Mouse (Mus musculus): ENCODE measurements around the gene Dnajc27. TPM values are rescaled to one million over a fixed set of nuclear protein-coding genes. Genes with fewer than 3 reads are reported as not detected.

The Dnajc27 gene
- polyA plus RNA-seq (2015; fragmentation: Nextera tagmentation; extraction: Ambion mirVana) = 13.1 and 13.7 TPM in 2 replicates

DNA sequence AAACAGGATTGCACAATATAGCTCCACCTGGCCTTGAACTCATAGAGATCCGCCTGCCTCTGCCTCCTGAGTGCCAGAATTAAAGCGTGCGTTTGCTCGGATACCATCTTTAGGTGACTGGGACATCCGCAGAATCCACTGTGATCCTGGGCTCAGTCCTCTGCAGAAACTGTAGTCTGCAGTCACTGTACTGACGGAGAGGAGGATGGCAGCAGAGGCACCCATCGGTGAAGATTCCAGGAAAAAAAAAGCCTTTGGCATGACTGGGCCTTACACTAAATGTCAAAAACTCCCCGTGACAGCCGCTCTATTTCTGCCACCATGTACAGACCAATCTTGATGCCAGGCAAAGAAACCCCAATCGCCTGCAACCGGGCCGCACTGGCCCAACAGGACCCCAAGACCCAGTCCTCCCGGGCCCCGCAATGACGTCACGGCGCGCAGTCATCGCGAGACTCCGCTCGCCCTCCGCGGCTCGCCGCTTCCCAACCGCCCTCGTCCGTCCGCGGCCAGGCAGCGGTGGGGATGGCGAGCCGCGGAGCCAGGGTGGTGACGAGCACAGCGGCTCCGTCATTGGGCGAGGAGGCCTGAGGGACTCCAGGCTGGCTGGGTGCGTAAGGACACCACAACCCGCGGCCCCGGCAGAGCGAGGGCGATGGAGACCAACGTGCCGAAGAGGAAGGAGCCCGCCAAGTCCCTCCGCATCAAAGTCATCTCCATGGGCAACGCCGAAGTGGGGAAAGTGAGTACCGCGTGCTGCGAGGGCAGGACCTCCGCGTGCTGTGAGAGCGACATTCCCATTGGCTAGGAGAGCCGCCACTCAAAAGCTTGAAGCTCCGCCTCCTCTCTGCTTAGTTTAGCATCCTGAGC, at the start of gene Dnajc27:
Gene Dnajc27 (plus strand): TSS at position 452 of the 870 bp plus-strand sequence.
- H3K9ac ChIP-seq = peak within 1 kb of the TSS; percentile 83
- peak; percentile 97 for ATAC-seq (ENCODE audit: low read depth)
- 4% methylated on average over 59 of the region's 59 CpGs for WGBS

GRCm38 (mm10) chr12:4036157-4036556, 46.2 kb upstream of the Dnajc27 start:
- H3K4me2 ChIP-seq = peak overlapping the region; percentile 80
- peaks cover 28% of the 10 kb centered on the region for H3K4me1 ChIP-seq (replicated peaks)
- no peaks in the 10 kb centered on the region for H3K36me3 ChIP-seq
- no peak overlapping the region for H3K27ac ChIP-seq (replicated peaks)
- WGBS = 86% methylated on average over 5 of the region's 5 CpGs
- H3K9me3 ChIP-seq = no peaks in the 10 kb centered on the region
- H3K9ac ChIP-seq = no peak overlapping the region
- no peak overlapping the region; the same call in 1 of the 2 replicates for H3K4me3 ChIP-seq
- no peaks in the 10 kb centered on the region for H3K27me3 ChIP-seq
- no peak for ATAC-seq (ENCODE audit: low read depth)

More for the DNA sequence above, at the start of gene Dnajc27:
- peaks cover 19% of the 10 kb centered on the region for H3K4me1 ChIP-seq (replicated peaks)
- no peaks in the 10 kb centered on the region for H3K9me3 ChIP-seq
- peak within 1 kb of the TSS; percentile 97 for H3K27ac ChIP-seq (replicated peaks)
- peak within 1 kb of the TSS; percentile 60 for H3K4me2 ChIP-seq
- H3K36me3 ChIP-seq = peaks cover 16% of the 10 kb centered on the region
- H3K4me3 ChIP-seq = peak within 1 kb of the TSS; percentile 58
- H3K27me3 ChIP-seq = no peaks in the 10 kb centered on the region

DNA sequence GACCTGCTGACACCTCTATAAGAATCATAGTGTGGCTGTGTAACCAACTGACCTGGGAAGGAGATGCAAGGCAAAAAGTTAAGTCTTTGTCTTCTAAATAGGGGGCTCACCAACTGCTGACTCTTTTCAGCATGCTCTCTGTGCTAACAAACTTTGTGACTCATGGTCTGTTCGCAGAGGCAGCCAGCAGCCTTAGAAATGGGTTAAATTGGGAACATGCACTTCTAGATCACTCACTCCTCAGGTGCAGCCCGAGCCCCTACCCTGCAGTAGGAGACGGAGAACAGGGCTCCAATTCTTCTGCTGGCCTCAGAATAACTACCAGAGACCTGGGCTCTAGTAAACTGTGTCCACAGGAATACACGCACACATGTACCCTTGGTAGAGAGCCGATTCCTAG, 44.9 kb upstream of the Dnajc27 start:
- Histone ChIP-seq H3K4me3 (peak overlapping the region; percentile 71), H3K27me3 (no peaks in the 10 kb centered on the region), H3K9ac (peak overlapping the region; percentile 83), H3K4me1 (replicated peaks) (peaks cover 28% of the 10 kb centered on the region), H3K27ac (replicated peaks) (peak overlapping the region; percentile 87; the same call in 1 of the 2 replicates), H3K36me3 (no peaks in the 10 kb centered on the region), H3K4me2 (peak overlapping the region; percentile 80), H3K9me3 (no peaks in the 10 kb centered on the region)
- 13% methylated on average over 5 of the region's 5 CpGs for WGBS
- ATAC-seq (ENCODE audit: low read depth) = peak; percentile 6; the same call in 1 of the 2 replicates

DNA sequence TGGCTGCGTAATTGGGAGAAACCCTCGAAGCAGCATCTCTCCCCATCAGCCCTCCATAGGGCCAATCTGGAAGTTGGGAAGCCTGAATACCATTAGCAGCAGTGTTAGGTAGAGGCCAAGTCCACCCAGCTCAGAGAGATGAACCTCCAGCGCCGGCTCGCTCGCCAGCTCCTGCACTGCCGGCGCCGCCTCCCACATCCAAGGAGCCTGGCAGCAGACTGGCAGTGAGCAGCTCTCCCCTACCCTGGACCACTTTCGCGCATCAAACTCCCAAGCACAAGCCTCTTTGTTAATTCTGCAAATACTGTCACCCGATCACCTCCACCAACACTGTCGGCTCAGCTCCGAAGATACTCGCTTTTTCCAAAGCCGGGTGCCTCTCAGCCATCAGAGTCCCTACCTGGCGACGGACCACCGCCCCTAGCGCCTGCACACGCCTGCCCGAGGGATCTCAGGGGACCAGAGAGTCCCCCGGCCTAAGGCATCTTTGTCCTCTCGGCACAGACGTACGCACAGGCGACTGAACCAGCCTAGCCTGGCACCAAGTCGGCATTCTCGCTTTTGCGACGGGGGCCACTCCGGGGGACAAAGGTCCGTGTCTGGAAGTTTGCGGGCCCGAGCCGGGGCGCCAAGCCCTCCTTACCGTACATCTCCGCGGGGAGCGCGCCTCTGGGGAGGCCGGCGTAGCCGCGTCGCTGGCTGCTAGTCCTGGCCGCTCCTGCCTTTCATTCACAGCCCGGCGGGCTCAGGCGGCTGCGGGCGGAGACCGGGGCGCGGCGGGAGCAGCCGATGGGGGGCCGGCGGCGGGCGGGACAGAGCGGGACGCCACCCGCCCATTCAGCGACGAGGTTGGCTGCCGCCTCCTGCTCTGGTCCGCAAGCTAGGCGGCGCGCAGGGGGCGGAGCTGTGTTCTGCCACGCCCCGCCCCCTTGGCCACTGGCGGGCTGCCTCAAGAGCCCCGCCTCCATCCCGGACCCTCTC, 44.0 kb upstream of the Dnajc27 start, which contains the start of gene Efr3b:
Gene Efr3b (minus strand): TSS at position 855 of the 981 bp plus-strand sequence.
- Histone ChIP-seq H3K36me3 (no peaks in the 10 kb centered on the region), H3K4me2 (peak within 1 kb of the TSS; percentile 80), H3K4me1 (replicated peaks) (peaks cover 28% of the 10 kb centered on the region), H3K9me3 (no peaks in the 10 kb centered on the region), H3K27me3 (no peaks in the 10 kb centered on the region), H3K4me3 (peak within 1 kb of the TSS; percentile 71), H3K27ac (replicated peaks) (peak within 1 kb of the TSS; percentile 87), H3K9ac (peak within 1 kb of the TSS; percentile 83)
- under 1% methylated on average over 77 of the region's 78 CpGs for WGBS
- peak; percentile 95 for ATAC-seq (ENCODE audit: low read depth)

- Histone ChIP-seq H3K9me3 (no peaks in the 10 kb centered on the region), H3K27me3 (no peaks in the 10 kb centered on the region), H3K27ac (replicated peaks) (no peak overlapping the region), H3K36me3 (no peaks in the 10 kb centered on the region), H3K4me1 (replicated peaks) (peaks cover 28% of the 10 kb centered on the region), H3K4me2 (peak overlapping the region; percentile 80), H3K9ac (peak overlapping the region; percentile 83), H3K4me3 (peak overlapping the region; percentile 71)
- ATAC-seq (ENCODE audit: low read depth) = no peak; the same call in 1 of the 2 replicates
- 1% methylated on average over 13 of the region's 13 CpGs for WGBS
Measured at GRCm38 (mm10) chr12:4039046-4039445, 43.3 kb upstream of the Dnajc27 start.

DNA sequence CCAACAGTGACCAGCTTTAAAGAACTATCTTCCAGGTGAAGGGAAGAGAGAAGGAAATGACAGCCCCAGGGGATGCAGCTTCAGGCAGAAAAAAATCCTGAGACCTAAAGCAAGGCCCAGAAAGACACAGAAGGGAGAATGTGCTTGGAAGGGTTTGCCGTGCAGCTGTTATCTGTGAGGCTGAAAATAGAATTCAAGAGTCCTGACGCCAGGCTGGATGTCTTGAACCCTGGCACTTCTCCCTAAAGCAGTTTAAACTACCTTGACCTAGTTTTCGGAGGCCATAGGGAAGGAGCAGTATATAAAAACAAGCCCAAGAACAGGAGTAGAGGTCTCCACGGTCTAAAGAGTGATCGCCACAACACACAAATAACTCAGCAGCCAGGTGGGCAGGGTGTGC, 40.0 kb upstream of the Dnajc27 start:
- Histone ChIP-seq H3K9me3 (no peaks in the 10 kb centered on the region), H3K27ac (replicated peaks) (no peak overlapping the region), H3K4me1 (replicated peaks) (peaks cover 10% of the 10 kb centered on the region), H3K9ac (no peak overlapping the region), H3K27me3 (no peaks in the 10 kb centered on the region), H3K4me2 (no peak overlapping the region), H3K4me3 (no peak overlapping the region), H3K36me3 (no peaks in the 10 kb centered on the region)
- 77% methylated on average over 5 of the region's 5 CpGs for WGBS
- ATAC-seq (ENCODE audit: low read depth) = no peak

GRCm38 (mm10) chr12:4045992-4046391, 36.4 kb upstream of the Dnajc27 start:
- no peaks in the 10 kb centered on the region for H3K36me3 ChIP-seq
- WGBS = 92% methylated on average over 1 of the region's 1 CpGs
- no peaks in the 10 kb centered on the region for H3K4me1 ChIP-seq (replicated peaks)
- no peak overlapping the region for H3K9ac ChIP-seq
- no peak for ATAC-seq (ENCODE audit: low read depth)
- H3K4me3 ChIP-seq = no peak overlapping the region
- H3K27me3 ChIP-seq = no peaks in the 10 kb centered on the region
- H3K9me3 ChIP-seq = no peaks in the 10 kb centered on the region
- no peak overlapping the region for H3K4me2 ChIP-seq
- no peak overlapping the region for H3K27ac ChIP-seq (replicated peaks)

DNA sequence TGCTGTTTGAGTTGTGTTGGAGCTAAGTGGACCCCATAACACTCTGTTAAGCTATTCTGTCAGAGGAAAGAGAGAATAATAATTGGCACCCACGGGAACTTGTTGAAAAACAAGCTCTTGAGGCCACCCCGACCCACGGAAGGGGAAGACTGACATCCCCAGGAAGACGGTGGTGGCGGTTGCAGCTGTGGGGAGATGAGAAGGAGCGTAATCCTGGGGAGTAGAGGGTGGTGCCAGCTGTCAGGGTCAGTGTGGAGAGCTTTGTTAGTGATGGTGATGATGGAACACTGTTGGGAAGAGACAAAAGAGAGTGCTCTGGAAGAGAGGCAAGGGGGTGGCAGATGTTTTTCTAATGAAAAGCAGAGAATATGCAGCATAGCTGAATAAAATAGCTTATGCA, 34.4 kb upstream of the Dnajc27 start:
- no peaks in the 10 kb centered on the region for H3K27me3 ChIP-seq
- 59% methylated on average over 6 of the region's 6 CpGs for WGBS
- H3K9ac ChIP-seq = no peak overlapping the region
- no peaks in the 10 kb centered on the region for H3K4me1 ChIP-seq (replicated peaks)
- no peak for ATAC-seq (ENCODE audit: low read depth)
- H3K4me2 ChIP-seq = no peak overlapping the region
- H3K4me3 ChIP-seq = no peak overlapping the region
- H3K27ac ChIP-seq (replicated peaks) = no peak overlapping the region
- no peaks in the 10 kb centered on the region for H3K36me3 ChIP-seq
- no peaks in the 10 kb centered on the region for H3K9me3 ChIP-seq

GRCm38 (mm10) chr12:4050861-4051425, 31.4 kb upstream of the Dnajc27 start:
- no peaks in the 10 kb centered on the region for H3K36me3 ChIP-seq
- H3K27me3 ChIP-seq = no peaks in the 10 kb centered on the region
- no peak overlapping the region for H3K27ac ChIP-seq (replicated peaks)
- no peaks in the 10 kb centered on the region for H3K9me3 ChIP-seq
- H3K4me2 ChIP-seq = no peak overlapping the region
- H3K9ac ChIP-seq = no peak overlapping the region
- WGBS = 64% methylated on average over 9 of the region's 9 CpGs
- ATAC-seq (ENCODE audit: low read depth) = no peak
- no peak overlapping the region for H3K4me3 ChIP-seq
- no peaks in the 10 kb centered on the region for H3K4me1 ChIP-seq (replicated peaks)

- no peak for ATAC-seq (ENCODE audit: low read depth)
- H3K4me3 ChIP-seq = no peak overlapping the region
- no peaks in the 10 kb centered on the region for H3K27me3 ChIP-seq
- no peaks in the 10 kb centered on the region for H3K4me1 ChIP-seq (replicated peaks)
- H3K27ac ChIP-seq (replicated peaks) = no peak overlapping the region
- WGBS = 94% methylated on average over 3 of the region's 3 CpGs
- no peak overlapping the region for H3K9ac ChIP-seq
- H3K36me3 ChIP-seq = no peaks in the 10 kb centered on the region
- no peaks in the 10 kb centered on the region for H3K9me3 ChIP-seq
- H3K4me2 ChIP-seq = no peak overlapping the region
Measured at GRCm38 (mm10) chr12:4053643-4054042, 28.7 kb upstream of the Dnajc27 start.

DNA sequence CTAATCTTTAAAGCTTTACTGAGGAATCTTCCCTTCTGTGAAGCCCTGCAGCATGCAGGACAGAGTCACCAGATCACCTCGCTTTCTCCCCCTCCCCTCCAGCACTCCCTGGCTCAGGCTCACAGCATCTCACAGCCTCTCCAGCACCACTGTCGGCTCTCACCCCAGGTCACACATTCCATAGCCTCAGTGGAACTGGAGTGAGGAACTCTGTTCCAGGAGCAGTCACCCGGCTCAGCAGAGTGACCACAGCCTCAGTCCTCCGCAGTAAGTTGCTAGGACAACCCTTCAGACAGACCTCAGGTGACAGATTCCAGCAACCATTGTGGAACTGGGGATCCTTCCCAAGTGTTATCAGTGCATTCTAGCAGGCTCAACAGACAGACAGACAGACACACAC, 27.5 kb upstream of the Dnajc27 start:
- 41% methylated on average over 4 of the region's 4 CpGs for WGBS
- no peaks in the 10 kb centered on the region for H3K36me3 ChIP-seq
- no peak overlapping the region for H3K27ac ChIP-seq (replicated peaks)
- H3K9ac ChIP-seq = no peak overlapping the region
- ATAC-seq (ENCODE audit: low read depth) = no peak
- no peak overlapping the region for H3K4me3 ChIP-seq
- no peaks in the 10 kb centered on the region for H3K9me3 ChIP-seq
- no peaks in the 10 kb centered on the region for H3K27me3 ChIP-seq
- H3K4me1 ChIP-seq (replicated peaks) = no peaks in the 10 kb centered on the region
- H3K4me2 ChIP-seq = no peak overlapping the region
